In genomic region chr1:128575096-128575495, GRCm38 (mm10) we compare ENCODE assay signal across 26 mouse cellular contexts. TPM values are rescaled to one million over a fixed set of nuclear protein-coding genes. Genes with fewer than 3 reads are reported as not detected.
DNase-seq lines count a peak whose midpoint lies in the region; ATAC-seq and TF ChIP-seq lines count a peak whose summit lies in the region.
"Had no signal": no experiment of that assay in that cellular context is flagged by ENCODE, and none has a peak within 500 bp of the region (broad histone marks: within the 10 kb centered on the region; RNA-seq: fewer than 3 reads in every experiment).

No protein-coding gene starts in this region.

- H3K9me3 ChIP-seq in liver, postnatal 0 days (ENCODE audit: low read length): no peaks in the 10 kb centered on the region
- H3K9me3 ChIP-seq in liver, embryonic 12.5 days (replicated peaks): no peaks in the 10 kb centered on the region
- H3K9me3 ChIP-seq: embryonic facial prominence, embryonic 10.5 days; embryonic facial prominence, embryonic 12.5 days; forebrain, embryonic 13.5 days; forebrain, embryonic 15.5 days had no signal

- H3K36me3 ChIP-seq in liver, postnatal 0 days (replicated peaks; ENCODE audit: insufficient read depth, low read length): no peaks in the 10 kb centered on the region
- no peaks in the 10 kb centered on the region for H3K36me3 ChIP-seq in liver, embryonic 12.5 days
- H3K36me3 ChIP-seq: embryonic facial prominence, embryonic 10.5 days; embryonic facial prominence, embryonic 12.5 days; forebrain, embryonic 15.5 days; G1E had no signal

- H3K27me3 ChIP-seq in liver, postnatal 0 days (ENCODE audit: insufficient read depth, low read length): no peaks in the 10 kb centered on the region
- no peaks in the 10 kb centered on the region for H3K27me3 ChIP-seq in liver, embryonic 12.5 days (replicated peaks)
- H3K27me3 ChIP-seq: CH12.LX; embryonic facial prominence, embryonic 12.5 days; forebrain, embryonic 13.5 days; forebrain, embryonic 15.5 days; Patski had no signal

- TF ChIP-seq POLR2A in bone marrow, adult 2 months (IDR thresholded peaks at IDR 0.05; ENCODE audit: borderline replicate concordance, control insufficient read depth, low read depth, low read length): no peak

- no peak overlapping the region for H3K4me2 ChIP-seq in liver, postnatal 0 days (ENCODE audit: low read depth, low read length)
- H3K4me2 ChIP-seq in liver, embryonic 12.5 days: no peak overlapping the region
- H3K4me2 ChIP-seq: embryonic facial prominence, embryonic 12.5 days; forebrain, embryonic 13.5 days; forebrain, embryonic 15.5 days had no signal

- no peak overlapping the region for H3K27ac ChIP-seq in liver, postnatal 0 days (ENCODE audit: low read depth)
- no peak overlapping the region for H3K27ac ChIP-seq in liver, embryonic 12.5 days
- peak overlapping the region; percentile 18; the same call in 1 of the 2 replicates for H3K27ac ChIP-seq in bone marrow, adult 2 months (ENCODE audit: control insufficient read depth, insufficient read depth, low read depth, low read length, poor library complexity)
- H3K27ac ChIP-seq: embryonic facial prominence, embryonic 10.5 days; embryonic facial prominence, embryonic 12.5 days; forebrain, embryonic 13.5 days; forebrain, embryonic 15.5 days had no signal

- DNase-seq in liver, postnatal 0 days: no peak
- DNase-seq in adrenal gland, postnatal 25 days: no peak
- no peak for DNase-seq in right cerebral cortex, postnatal 14 days
- DNase-seq: adrenal gland, adult 8-10 months; adrenal gland, postnatal 14 days; B cell, adult 2 months; cerebellum, adult 11-12 months; cerebellum, adult 2 months; cerebellum, adult 9-10 months; cerebellum, postnatal 10 days; cerebellum, postnatal 25 days; forebrain, postnatal 0 days had no signal

- H3K9ac ChIP-seq in liver, postnatal 0 days (replicated peaks): no peak overlapping the region
- H3K9ac ChIP-seq in liver, embryonic 12.5 days: no peak overlapping the region
- H3K9ac ChIP-seq: embryonic facial prominence, embryonic 12.5 days; forebrain, embryonic 13.5 days; forebrain, embryonic 15.5 days; forebrain, postnatal 0 days had no signal

- WGBS in liver, postnatal 0 days (ENCODE audit: insufficient replicate concordance): 66% methylated on average over 4 of the region's 4 CpGs
- 64% methylated on average over 4 of the region's 4 CpGs for WGBS in liver, embryonic 12.5 days (ENCODE audit: insufficient replicate concordance)
- 65% methylated on average over 4 of the region's 4 CpGs for WGBS in bone marrow, adult 2 months

- peak; percentile 82 for TF ChIP-seq EP300 in liver, postnatal 0 days (IDR thresholded peaks at IDR 0.05; ENCODE audit: low read depth)

- peak; percentile 86 for ATAC-seq in liver, postnatal 0 days
- no peak for ATAC-seq in liver, embryonic 12.5 days
- peak; percentile 91 for ATAC-seq in erythroid progenitor cell, adult 5-6 weeks (replicated peaks; ENCODE audit: low FRiP score, poor library complexity, severe bottlenecking)
- ATAC-seq in megakaryocyte-erythroid progenitor cell, adult 5-6 weeks (replicated peaks; ENCODE audit: low FRiP score, low TSS enrichment, poor library complexity, severe bottlenecking): peak; percentile 89
- ATAC-seq: activated CD4-positive, CD25-positive, alpha-beta regulatory T cell, adult 4 months; CD4-positive, CD25-positive, alpha-beta regulatory T cell, adult 4 months; forebrain, embryonic 13.5 days; forebrain, embryonic 15.5 days; forebrain, postnatal 0 days; Patski had no signal

- peaks cover 14% of the 10 kb centered on the region; the same call in 1 of the 2 replicates for H3K4me1 ChIP-seq in liver, postnatal 0 days (ENCODE audit: insufficient read depth)
- H3K4me1 ChIP-seq in liver, embryonic 12.5 days: no peaks in the 10 kb centered on the region
- H3K4me1 ChIP-seq in bone marrow, adult 2 months (ENCODE audit: control insufficient read depth, insufficient read depth, low read length): peaks cover 23% of the 10 kb centered on the region
- H3K4me1 ChIP-seq: embryonic facial prominence, embryonic 12.5 days had no signal

- TF ChIP-seq CTCF in liver, postnatal 0 days (IDR thresholded peaks at IDR 0.05; ENCODE audit: low read depth): no peak
- TF ChIP-seq CTCF in bone marrow, adult 2 months (IDR thresholded peaks at IDR 0.05; ENCODE audit: control insufficient read depth, insufficient read depth, low read length): no peak

- H3K4me3 ChIP-seq in liver, postnatal 0 days (ENCODE audit: low read depth, low read length): no peak overlapping the region
- no peak overlapping the region for H3K4me3 ChIP-seq in liver, embryonic 12.5 days
- H3K4me3 ChIP-seq in bone marrow, adult 2 months (replicated peaks; ENCODE audit: control insufficient read depth, low read depth, low read length): no peak overlapping the region
- H3K4me3 ChIP-seq: embryonic facial prominence, embryonic 10.5 days; embryonic facial prominence, embryonic 12.5 days; erythroblast, embryonic 14.5 days; forebrain, embryonic 13.5 days; forebrain, embryonic 15.5 days had no signal

RNA-seq across cellular contexts. Expression of gene Cxcr4, which starts 17.0 kb away (rescaled TPM):
- 4.3 and 5.5 TPM in 2 replicates for polyA plus RNA-seq in liver, postnatal 0 days (2015; fragmentation: Nextera tagmentation; extraction: Ambion mirVana)
- polyA plus RNA-seq in liver, embryonic 12.5 days (2016; fragmentation: Nextera tagmentation; extraction: Ambion mirVana): 0.88 and 0.93 TPM in 2 replicates
- polyA plus RNA-seq in bone marrow, adult 2 months (2011; ENCODE audit: insufficient read depth, insufficient read length, low replicate concordance, missing spikeins): 91.8 and 162 TPM in 2 replicates
- 390 and 435 TPM in 2 replicates for total RNA-seq in erythroid progenitor cell, adult 5-6 weeks (2015; ENCODE audit: low replicate concordance)
- total RNA-seq in erythroid progenitor cell, adult 5-6 weeks (2017; ENCODE audit: low replicate concordance): 236 and 385 TPM in 2 replicates
- total RNA-seq in megakaryocyte-erythroid progenitor cell, adult 5-6 weeks (2014; fragmentation: Nextera tagmentation): 29.9 and 35.0 TPM in 2 replicates
- 22.7 and 29.0 TPM in 2 replicates for total RNA-seq in megakaryocyte-erythroid progenitor cell, adult 5-6 weeks (2017)
- total RNA-seq in adrenal gland, postnatal 25 days (2021): 11.4 and 14.2 TPM in 2 replicates
- polyA plus RNA-seq: erythroblast, embryonic 14.5 days; G1E had no signal

Comparison
In these comparisons a context has a peak if more than half of its experiments do, and no peak if none do; other contexts are left out.
1. RNA of gene Cxcr4, which starts 17.0 kb away (total RNA-seq): 236 to 435 TPM in erythroid progenitor cell, adult 5-6 weeks; 22.7 to 35.0 TPM in megakaryocyte-erythroid progenitor cell, adult 5-6 weeks and 11.4 to 14.2 TPM in adrenal gland, postnatal 25 days; every median in the first group is over 4 times any median in the second.